9 mouse cellular contexts compared by ENCODE assay signal in genomic region chr8:13623038-13623750, GRCm38 (mm10). TPM values are rescaled to one million over a fixed set of nuclear protein-coding genes. Genes with fewer than 3 reads are reported as not detected.
DNase-seq lines count a peak whose midpoint lies in the region; ATAC-seq lines count a peak whose summit lies in the region.
"Had no signal": no experiment of that assay in that cellular context is flagged by ENCODE, and none has a peak within 500 bp of the region (broad histone marks: within the 10 kb centered on the region; RNA-seq: fewer than 3 reads in every experiment).

No protein-coding gene starts in this region.

- H3K9me3 ChIP-seq in forebrain, embryonic 10.5 days = no peaks in the 10 kb centered on the region; the same call in 1 of the 2 replicates

- peaks cover 15% of the 10 kb centered on the region for H3K36me3 ChIP-seq in forebrain, embryonic 10.5 days (replicated peaks)

- ATAC-seq in monocyte, adult 5-6 weeks (replicated peaks; ENCODE audit: insufficient number of reproducible peaks, low FRiP score, low TSS enrichment, poor library complexity, severe bottlenecking) = no peak

- no peaks in the 10 kb centered on the region for H3K27me3 ChIP-seq in forebrain, embryonic 10.5 days (ENCODE audit: poor library complexity, severe bottlenecking)

- DNase-seq in left cerebral cortex, adult 9 months (ENCODE audit: low spot score in 2 of 2) = peak; percentile 58 to 69
- no peak for DNase-seq in left cerebral cortex, adult 11 months (ENCODE audit: low spot score)
- DNase-seq in forebrain, embryonic 10.5 days (ENCODE audit: extremely low spot score, low spot score) = peak; percentile 40
- peak; percentile 44 to 54 for DNase-seq in left cerebral cortex, postnatal 14 days (ENCODE audit: low spot score in 2 of 2)
- peak; percentile 76 for DNase-seq in retina, postnatal 1 day
- DNase-seq in yolk sac, embryonic 10.5 days (ENCODE audit: low spot score) = no peak
- no peak for DNase-seq in spleen, adult 18-20 months

- peaks cover 32% of the 10 kb centered on the region for H3K4me1 ChIP-seq in forebrain, embryonic 10.5 days

- H3K27ac ChIP-seq in forebrain, embryonic 10.5 days = peak overlapping the region; percentile 82
- H3K27ac ChIP-seq: kidney, postnatal 0 days had no signal

- 39% methylated on average over 9 of the region's 9 CpGs for WGBS in forebrain, embryonic 10.5 days

- intact Hi-C loops in left cerebral cortex, postnatal 14 days (cut with DNase I) = no loop called here

- 0 out of 2 replicates have a peak overlapping the region, but pooled peaks have one; percentile 1 for H3K4me3 ChIP-seq in forebrain, embryonic 10.5 days

RNA-seq across cellular contexts. Expression of gene Rasa3, which starts 54.2 kb away (rescaled TPM):
- polyA plus RNA-seq in forebrain, embryonic 10.5 days (2016; fragmentation: Nextera tagmentation; extraction: Ambion mirVana) = 24.8 and 27.2 TPM in 2 replicates
- 10 to 100 TPM; 61.2 to 61.6 TPM for total RNA-seq in left cerebral cortex, postnatal 14 days (2021)
- 276 to 375 TPM (median 323 TPM) in 3 replicates for total RNA-seq in monocyte, adult 5-6 weeks (2017)

Comparison
In these comparisons a context has a peak if more than half of its experiments do, and no peak if none do; other contexts are left out.
1. DNase-seq: peak in left cerebral cortex, adult 9 months (2 of 2), forebrain, embryonic 10.5 days (single experiment), left cerebral cortex, postnatal 14 days (2 of 2) and retina, postnatal 1 day (single experiment); none in left cerebral cortex, adult 11 months (single experiment), yolk sac, embryonic 10.5 days (single experiment) and spleen, adult 18-20 months (0 of 2).